Mouse (Mus musculus) heart, embryonic 14.5 days (tissue): ENCODE measurements around the gene Stoml1. TPM values are rescaled to one million over a fixed set of nuclear protein-coding genes. Genes with fewer than 3 reads are reported as not detected.

ENCODE experiments used
- ATAC-seq: fragments of 200-750 bp; cut with Nextera tagmentation; 2 replicates; pipeline ENCODE4 v1.8.0; 2017; ENCODE audit warnings: low read depth, moderate TSS enrichment; ENCODE audit not compliant: insufficient number of reproducible peaks, insufficient read depth, low FRiP score
- H3K27ac ChIP-seq, 2 experiments: fragments of 200-500 bp in 1 of 2; fragments of 300-500 bp in 1 of 2; sonication (generic) in 1 of 2; replicated peaks in 1 of 2; 2 replicates each; pipeline ENCODE4 v1.5.1; 2012 to 2014; ENCODE audit warnings: low read depth in 2 of 2, low read length in 2 of 2, control low read depth in 1 of 2, mild to moderate bottlenecking in 1 of 2, mixed read lengths in 1 of 2; ENCODE audit not compliant: control insufficient read depth in 1 of 2, insufficient read depth in 1 of 2
- H3K27me3 ChIP-seq: fragments of 300-500 bp; sonication (generic); 2 replicates; pipeline ENCODE4 v1.6.1; 2014; ENCODE audit warnings: mild to moderate bottlenecking, low read length, control low read depth; ENCODE audit not compliant: control insufficient read depth, insufficient read depth
- H3K36me3 ChIP-seq: fragments of 300-500 bp; sonication (generic); 2 replicates; pipeline ENCODE4 v1.6.1; 2014; ENCODE audit warnings: mild to moderate bottlenecking, control low read depth, low read length, mixed read lengths; ENCODE audit not compliant: control insufficient read depth, insufficient read depth
- H3K4me1 ChIP-seq, 2 experiments: fragments of 200-500 bp in 1 of 2; fragments of 300-500 bp in 1 of 2; sonication (generic) in 1 of 2; 2 replicates each; pipeline ENCODE4 v1.6.1; 2012 to 2014; ENCODE audit warnings: low read length in 2 of 2, control low read depth in 1 of 2, mixed read lengths in 1 of 2; ENCODE audit not compliant: control insufficient read depth in 2 of 2, insufficient read depth in 2 of 2
- H3K4me2 ChIP-seq: fragments of 300-500 bp; sonication (generic); 2 replicates; pipeline ENCODE4 v1.6.1; 2014; ENCODE audit warnings: mild to moderate bottlenecking, low read length
- H3K4me3 ChIP-seq, 2 experiments: fragments of 200-500 bp in 1 of 2; fragments of 300-500 bp in 1 of 2; sonication (generic) in 1 of 2; 2 replicates each; pipeline ENCODE4 v1.5.1; 2012 to 2014; ENCODE audit warnings: low read length in 2 of 2, mild to moderate bottlenecking in 2 of 2, control low read depth in 1 of 2, low read depth in 1 of 2, moderate library complexity in 1 of 2; ENCODE audit not compliant: control insufficient read depth in 1 of 2, insufficient read depth in 1 of 2
- H3K9ac ChIP-seq: fragments of 300-500 bp; sonication (generic); 2 replicates; pipeline ENCODE4 v1.6.1; 2014; ENCODE audit warnings: mild to moderate bottlenecking, low read length
- H3K9me3 ChIP-seq: fragments of 300-500 bp; sonication (generic); 2 replicates; pipeline ENCODE4 v1.6.1; 2016; ENCODE audit warnings: low read length, control low read depth; ENCODE audit not compliant: control insufficient read depth
- WGBS: fragments of 180-500 bp; shearing (Covaris S2); extraction: QIAGEN DNeasy Blood & Tissue Kit; methylation state at CpG from one replicate; pipeline ENCODE4 v1.1.7; 2014; 5-methylcytosine and 5-hydroxymethylcytosine counted together
- microRNA-seq: library from miRNA; unstranded; fragments of <30 nt; microRNA quantifications from one replicate; pipeline ENCODE4, GENCODE M21; 2016
- polyA plus RNA-seq: library from polyadenylated mRNA; unstranded; fragments of >200 nt; fragmentation: Nextera tagmentation; extraction: Ambion mirVana; gene quantifications from 2 replicates; pipeline ENCODE4 v1.2.1, GENCODE M21; 2014

Stoml1 gene
- polyA plus RNA-seq, 1 experiment from 2014 or later = 25.6 TPM

- 11% methylated on average over 6 of the region's 6 CpGs for WGBS
- Histone ChIP-seq H3K4me2 (peak overlapping the region; percentile 35), H3K9ac (peak overlapping the region; percentile 48; the same call in 1 of the 2 replicates), H3K4me3 (no peak overlapping the region), H3K27me3 (0 out of 2 replicates have a peak, but pooled peaks cover 4% of the 10 kb centered on the region), H3K9me3 (no peaks in the 10 kb centered on the region), H3K27ac (peak overlapping the region; percentile 73 to 77), H3K36me3 (0 out of 2 replicates have a peak, but pooled peaks cover 3% of the 10 kb centered on the region), H3K4me1 (peaks cover 60 to 81% of the 10 kb centered on the region in 2 experiments)
- ATAC-seq = peak; percentile 34; the same call in 1 of the 2 replicates
Measured at GRCm38 (mm10) chr9:58308395-58308794, 55.4 kb downstream of the Stoml1 start.

DNA sequence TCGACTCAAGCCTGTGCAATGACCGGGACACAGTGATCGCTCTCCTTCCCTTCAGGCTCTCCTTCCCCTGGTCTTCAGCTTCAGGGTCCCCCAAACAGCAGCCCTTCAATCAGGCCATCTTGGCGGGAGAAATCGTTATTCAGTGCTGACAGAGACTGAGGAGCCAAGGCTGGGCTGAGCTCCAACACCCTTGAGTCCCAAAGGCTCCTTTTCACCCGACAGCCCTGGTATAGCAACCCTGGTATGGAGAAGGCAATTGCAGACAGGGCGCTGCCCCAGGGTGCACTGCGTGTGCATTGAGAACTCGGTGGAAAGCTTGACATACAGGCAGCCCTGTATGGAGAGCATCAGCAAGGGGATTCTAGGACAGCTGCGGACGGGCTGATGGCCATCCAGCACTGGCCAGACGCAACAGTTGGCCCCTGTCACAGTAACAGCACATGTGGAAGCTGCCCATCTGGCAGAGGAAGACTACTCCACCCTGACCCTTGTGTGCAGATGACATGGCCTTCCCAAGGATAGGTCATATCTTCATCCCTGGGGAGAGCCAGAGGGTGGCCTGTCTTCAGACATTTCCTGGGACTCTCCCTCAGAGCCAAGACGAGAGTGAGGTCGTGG is 57.2 kb downstream of the Stoml1 start:
- ATAC-seq = no peak
- H3K4me3 ChIP-seq = peak overlapping the region; percentile 3 to 13; a peak in 2 of 4 replicates
- H3K27me3 ChIP-seq = 0 out of 2 replicates have a peak, but pooled peaks cover 4% of the 10 kb centered on the region
- H3K27ac ChIP-seq = peak overlapping the region in 1 of 2 experiments; percentile 77; a peak in 2 of 4 replicates
- 0 out of 2 replicates have a peak, but pooled peaks cover under 1% of the 10 kb centered on the region for H3K36me3 ChIP-seq
- peak overlapping the region; percentile 22; the same call in 1 of the 2 replicates for H3K9ac ChIP-seq
- 65% methylated on average over 13 of the region's 14 CpGs for WGBS
- no peaks in the 10 kb centered on the region for H3K9me3 ChIP-seq
- H3K4me1 ChIP-seq = peaks cover 60 to 86% of the 10 kb centered on the region in 2 experiments
- peak overlapping the region; percentile 91 for H3K4me2 ChIP-seq

- H3K27ac ChIP-seq = peak overlapping the region in 1 of 2 experiments; percentile 88; a peak in 2 of 4 replicates
- H3K36me3 ChIP-seq = no peaks in the 10 kb centered on the region
- H3K27me3 ChIP-seq = 0 out of 2 replicates have a peak, but pooled peaks cover 4% of the 10 kb centered on the region
- 46% methylated on average over 33 of the region's 33 CpGs for WGBS
- H3K9ac ChIP-seq = peak overlapping the region; percentile 83
- peaks cover 56 to 81% of the 10 kb centered on the region in 2 experiments for H3K4me1 ChIP-seq
- ATAC-seq = no peak
- H3K4me2 ChIP-seq = peak overlapping the region; percentile 91
- H3K4me3 ChIP-seq = peak overlapping the region; percentile 56
- no peaks in the 10 kb centered on the region for H3K9me3 ChIP-seq
Measured at GRCm38 (mm10) chr9:58311191-58311910, 58.4 kb downstream of the Stoml1 start.

Small RNAs within 50 kb of the gene (microRNA-seq; reads per million reads assigned to microRNA genes)
- gene Mir6385 = not detected

Other genes starting within 250 kb of the Stoml1 start
- 0.27 TPM in 1 of 2 replicates, not detected in the other for gene Cyp11a1, start 246.8 kb upstream of the Stoml1 start, polyA plus RNA-seq
- 0.57 TPM in 1 of 2 replicates, not detected in the other for gene Stra6, start 189.4 kb upstream of the Stoml1 start, polyA plus RNA-seq
- gene Ccdc33, start 134.3 kb upstream of the Stoml1 start, polyA plus RNA-seq = not detected in 2 replicates
- 10.5 and 15.6 TPM in 2 replicates for gene Islr, start 48.9 kb upstream of the Stoml1 start, polyA plus RNA-seq
- gene Islr2, start 48.8 kb upstream of the Stoml1 start, polyA plus RNA-seq = not detected in 2 replicates
- gene Pml, start 3.4 kb upstream of the Stoml1 start, polyA plus RNA-seq = 11.0 and 11.8 TPM in 2 replicates
- gene Loxl1, start 60.0 kb downstream of the Stoml1 start, polyA plus RNA-seq = 46.8 and 53.6 TPM in 2 replicates
- not detected in 2 replicates for gene Tbc1d21, start 117.3 kb downstream of the Stoml1 start, polyA plus RNA-seq
- 1.1 and 1.8 TPM in 2 replicates for gene Insyn1, start 235.4 kb downstream of the Stoml1 start, polyA plus RNA-seq